Mouse (Mus musculus) CH12.LX (cell line): Measurements from ENCODE around the gene Smim14. TPM values are rescaled to one million over a fixed set of nuclear protein-coding genes. Genes with fewer than 3 reads are reported as not detected.
A peak's percentile ranks its signal among the peaks of the same experiment; 100 is the strongest.

ENCODE experiments used
- DNase-seq: peaks from one replicate; pipeline ENCODE4 v3.0.0-alpha.2; 2013; ENCODE audit errors: extremely low read depth
- H3K27ac ChIP-seq: 2 replicates; pipeline ENCODE4 v1.5.1; 2012; ENCODE audit warnings: low read depth, mild to moderate bottlenecking, control low read depth, moderate library complexity; ENCODE audit not compliant: insufficient read depth
- H3K27me3 ChIP-seq: replicated peaks from 2 replicates; pipeline ENCODE3; 2012; ENCODE audit warnings: inconsistent platforms
- H3K36me3 ChIP-seq, 2 experiments: replicated peaks in 1 of 2; 2 replicates each; pipeline versions ENCODE3 to v1.6.1; 2012; ENCODE audit warnings: inconsistent platforms in 1 of 2, low read length in 1 of 2, mild to moderate bottlenecking in 1 of 2, mixed read lengths in 1 of 2, moderate library complexity in 1 of 2; ENCODE audit not compliant: control insufficient read depth in 1 of 2, insufficient read depth in 1 of 2
- H3K4me1 ChIP-seq, 2 experiments: 2 replicates each; pipeline ENCODE4 v1.6.1; 2012; ENCODE audit warnings: inconsistent platforms in 1 of 2, moderate library complexity in 1 of 2; ENCODE audit not compliant: insufficient read depth in 2 of 2, control insufficient read depth in 1 of 2
- H3K4me2 ChIP-seq: 2 replicates; pipeline ENCODE4 v1.6.1; 2012; ENCODE audit warnings: low read depth, mild to moderate bottlenecking, control low read depth; ENCODE audit not compliant: poor library complexity, insufficient read depth, severe bottlenecking
- H3K4me3 ChIP-seq, 3 experiments: fragments of 150-350 bp in 1 of 3; sonication (generic) in 1 of 3; replicated peaks in 1 of 3; 2 replicates each; pipeline versions ENCODE3 to v1.5.1; 2011 to 2012; ENCODE audit warnings: low read depth in 2 of 3, low read length in 2 of 3, mild to moderate bottlenecking in 2 of 3, moderate library complexity in 2 of 3, control low read depth in 1 of 3, improper control_type of control experiment in 1 of 3, inconsistent platforms in 1 of 3, mixed read lengths in 1 of 3; ENCODE audit not compliant: poor library complexity in 1 of 3
- H3K79me2 ChIP-seq: replicated peaks from 2 replicates; pipeline ENCODE4 v1.6.1; 2012; ENCODE audit warnings: mild to moderate bottlenecking, moderate library complexity; ENCODE audit not compliant: control insufficient read depth, poor library complexity, insufficient read depth, severe bottlenecking; ENCODE audit errors: extremely low read depth
- H3K9ac ChIP-seq: 2 replicates; pipeline ENCODE4 v1.6.1; 2012; ENCODE audit warnings: low read depth, mild to moderate bottlenecking, control low read depth, moderate library complexity; ENCODE audit not compliant: insufficient read depth
- H3K9me3 ChIP-seq: replicated peaks from 2 replicates; pipeline ENCODE3; 2012; ENCODE audit warnings: low read length, inconsistent platforms, mixed read lengths
- CHD1 ChIP-seq: IDR thresholded peaks from 2 replicates; pipeline ENCODE4 v1.6.1; 2012; ENCODE audit warnings: low read depth, low read length, improper control_type of control experiment, inconsistent platforms
- ELF1 ChIP-seq: IDR thresholded peaks from 2 replicates; pipeline ENCODE4 v1.6.1; 2014; ENCODE audit warnings: low read depth, mild to moderate bottlenecking, inconsistent platforms, low read length, improper control_type of control experiment
- GABPA ChIP-seq: IDR thresholded peaks from 2 replicates; pipeline ENCODE4 v1.6.1; 2012; ENCODE audit warnings: low read depth, low read length, improper control_type of control experiment, inconsistent platforms; ENCODE audit not compliant: insufficient replicate concordance
- IRF4 ChIP-seq: IDR thresholded peaks from 2 replicates; pipeline ENCODE4 v1.6.1; 2014; ENCODE audit warnings: low read depth, mild to moderate bottlenecking, inconsistent platforms, low read length, improper control_type of control experiment
- JUND ChIP-seq: conservative IDR thresholded peaks from 2 replicates; pipeline ENCODE4 v1.6.1; 2011; ENCODE audit warnings: low read depth, low read length, improper control_type of control experiment
- KAT2A ChIP-seq: IDR thresholded peaks from 2 replicates; pipeline ENCODE4 v1.6.1; 2012; ENCODE audit warnings: low read length, improper control_type of control experiment, inconsistent platforms; ENCODE audit not compliant: insufficient replicate concordance
- MAFK ChIP-seq: IDR thresholded peaks from 2 replicates; pipeline ENCODE4 v1.6.1; 2011; ENCODE audit warnings: low read length, improper control_type of control experiment; ENCODE audit not compliant: insufficient replicate concordance
- MXI1 ChIP-seq: IDR thresholded peaks from 2 replicates; pipeline ENCODE4 v1.6.1; 2011; ENCODE audit warnings: mild to moderate bottlenecking, low read depth, low read length, improper control_type of control experiment
- NELFE ChIP-seq: IDR thresholded peaks from 2 replicates; pipeline ENCODE4 v1.6.1; 2011; ENCODE audit warnings: low read depth, low read length, improper control_type of control experiment
- POLR2AphosphoS2 ChIP-seq: IDR thresholded peaks from 2 replicates; pipeline ENCODE4 v1.6.1; 2011; ENCODE audit warnings: low read depth, low read length, improper control_type of control experiment
- RAD21 ChIP-seq: IDR thresholded peaks from 2 replicates; pipeline ENCODE4 v1.6.1; 2011; ENCODE audit warnings: low read depth, mild to moderate bottlenecking, low read length, improper control_type of control experiment, moderate library complexity
- SIN3A ChIP-seq: IDR thresholded peaks from 2 replicates; pipeline ENCODE4 v1.6.1; 2012; ENCODE audit warnings: low read length, improper control_type of control experiment, inconsistent platforms
- ZKSCAN1 ChIP-seq: IDR thresholded peaks from 2 replicates; pipeline ENCODE4 v1.6.1; 2012; ENCODE audit warnings: low read depth, inconsistent platforms, low read length, improper control_type of control experiment, borderline replicate concordance
- dilution Hi-C: fragments of 300-500 bp; cut with MboI; formaldehyde crosslinking; loops from 2 replicates; pipeline ENCODE4 v1.14.3; 2020; ENCODE audit warnings: low sequenced_read_pairs; ENCODE audit not compliant: extremely low pct_unique_long_range_greater_than_20kb, extremely low pct_ligation_motif_present
- in situ Hi-C: fragments of 300-500 bp; cut with MboI; formaldehyde crosslinking; loops from 3 replicates; pipeline ENCODE4 v1.14.3; 2019; ENCODE audit warnings: low sequenced_read_pairs, low pct_ligation_motif_present, low pct_unique_long_range_greater_than_20kb, mixed read lengths
- polyA plus RNA-seq: library from polyadenylated mRNA; unstranded; fragments of >175 nt; gene quantifications from 2 replicates; pipeline ENCODE4 v1.2.1, GENCODE M21; 2012; ENCODE audit warnings: low read depth; ENCODE audit not compliant: insufficient read length
- total RNA-seq, 2 experiments: library from RNA; depleted of rRNA; stranded (reverse); fragments of 300-350 nt in 1 of 2; fragments of >200 nt in 1 of 2; gene quantifications; 2 replicates each; pipeline ENCODE4 v1.2.3; 2012 to 2014

Gene Smim14
- total and polyA plus RNA-seq, 3 experiments, result 11.4 to 50.2 (median 19.7) TPM

DNA sequence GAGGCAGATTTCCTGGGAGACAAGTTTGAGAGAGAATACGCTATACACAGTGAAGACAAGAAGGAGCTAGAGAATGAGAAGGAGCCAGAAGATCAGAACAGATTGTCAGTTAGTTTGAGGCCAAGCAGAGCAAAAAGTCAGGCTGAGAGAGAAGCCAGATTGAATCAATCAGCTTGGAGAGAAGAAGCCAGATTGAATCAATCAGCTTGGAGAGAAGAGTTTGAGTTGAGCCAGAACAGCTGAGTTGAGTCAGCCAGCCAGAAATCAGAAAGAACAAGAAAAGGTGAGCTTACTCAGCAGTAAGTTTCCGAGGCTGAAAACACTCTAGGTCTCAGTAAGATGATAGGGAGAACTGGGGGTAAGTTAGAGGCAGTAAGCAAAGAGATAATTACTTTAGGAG, 37.9 kb upstream of the Smim14 start:
- DNase-seq, result no peak
- H3K4me1 ChIP-seq, result no peaks in the 10 kb centered on the region
- TF ChIP-seq RAD21 (no peak), MAFK (0 out of 2 replicates have a peak, but pooled peaks have one; percentile 12)
- TF ChIP-seq, all 38 proteins: peak for 1
- H3K27ac ChIP-seq, result no peak overlapping the region
- no peak overlapping the region for H3K4me2 ChIP-seq
- H3K27me3 ChIP-seq, result no peaks in the 10 kb centered on the region
- H3K36me3 ChIP-seq, result peaks cover 7 to 63% of the 10 kb centered on the region in 2 experiments
- no peak overlapping the region for H3K4me3 ChIP-seq
- no peaks in the 10 kb centered on the region for H3K9me3 ChIP-seq
- dilution Hi-C loops (no loop called here), in situ Hi-C loops (no loop called here)
- H3K79me2 ChIP-seq, result peaks cover 8% of the 10 kb centered on the region; the same call in 1 of the 2 replicates
- H3K9ac ChIP-seq, result no peak overlapping the region

DNA sequence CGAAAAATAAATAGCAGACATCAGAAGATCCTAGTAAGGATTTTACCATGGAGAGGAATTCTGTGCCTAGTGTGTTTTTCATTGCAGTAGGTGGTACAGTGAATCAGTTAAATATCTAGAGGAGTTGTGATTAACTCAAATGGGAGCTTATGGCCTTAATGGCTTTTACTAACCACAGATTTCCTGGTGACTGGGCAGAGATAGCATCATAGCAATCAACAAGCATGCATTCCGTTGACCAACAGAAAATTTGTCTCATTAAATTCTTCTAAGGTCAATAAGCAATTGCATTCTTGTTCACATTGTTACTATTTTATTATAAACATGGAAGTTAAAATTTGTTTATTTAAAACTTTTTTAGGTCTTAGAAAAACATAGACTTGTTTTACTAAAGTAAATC, 28.5 kb upstream of the Smim14 start:
- in situ Hi-C loops (no loop called here), dilution Hi-C loops (no loop called here)
- H3K4me1 ChIP-seq, result no peaks in the 10 kb centered on the region
- no peak overlapping the region for H3K4me2 ChIP-seq
- no peak overlapping the region for H3K9ac ChIP-seq
- H3K9me3 ChIP-seq, result no peaks in the 10 kb centered on the region
- H3K79me2 ChIP-seq, result peaks cover 16% of the 10 kb centered on the region
- H3K27ac ChIP-seq, result no peak overlapping the region
- no peak overlapping the region for H3K4me3 ChIP-seq
- no peak for TF ChIP-seq IRF4
- no peak for TF ChIP-seq MAFK
- no peak for TF ChIP-seq CHD1
- no peak for TF ChIP-seq MXI1
- H3K36me3 ChIP-seq, result peaks cover 9 to 61% of the 10 kb centered on the region in 2 experiments
- no peak for DNase-seq
- H3K27me3 ChIP-seq, result no peaks in the 10 kb centered on the region

DNA sequence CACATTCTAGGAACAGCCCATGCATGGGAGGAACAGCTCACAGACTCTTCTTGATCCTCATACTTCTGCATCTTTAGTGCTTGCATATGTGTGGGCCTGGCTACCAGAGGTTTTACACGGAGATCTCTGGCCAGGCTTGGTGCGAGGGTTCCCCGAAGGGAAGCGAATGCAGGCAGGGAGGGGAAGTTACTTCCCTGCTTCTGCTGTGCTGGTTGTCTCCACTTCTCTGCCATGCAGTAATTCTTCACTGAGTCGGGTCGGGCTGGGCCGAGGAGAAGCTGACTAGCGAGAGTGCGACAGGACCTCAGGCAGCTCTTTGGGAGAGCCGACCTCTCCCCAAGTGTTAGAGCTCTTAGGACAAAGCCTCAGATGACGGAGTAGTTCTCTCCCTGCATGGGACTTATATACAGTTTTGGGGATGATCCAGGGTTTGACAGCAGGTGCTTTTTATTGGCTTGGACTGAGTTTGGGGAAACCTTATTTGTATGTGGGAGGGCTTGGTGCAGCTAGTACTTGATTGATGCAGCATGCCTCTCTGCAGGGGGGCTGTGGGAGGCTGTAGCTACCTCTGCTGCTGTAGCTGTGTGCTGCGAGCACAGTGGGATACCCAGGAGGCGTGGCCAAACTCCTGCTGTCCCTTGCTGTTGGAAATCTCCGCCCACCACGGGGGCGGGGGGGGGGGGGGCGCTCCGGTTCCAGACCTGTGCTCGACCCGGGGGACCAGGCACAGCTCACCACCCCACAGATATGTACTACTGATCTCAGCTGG, 24.3 kb upstream of the Smim14 start:
- H3K4me3 ChIP-seq, result no peak overlapping the region
- H3K9me3 ChIP-seq, result no peaks in the 10 kb centered on the region
- no peak overlapping the region for H3K4me2 ChIP-seq
- no peak overlapping the region for H3K27ac ChIP-seq
- no peak overlapping the region for H3K9ac ChIP-seq
- H3K4me1 ChIP-seq, result peaks cover 0 to 9% of the 10 kb centered on the region in 2 experiments; a peak in 1 of 4 replicates
- H3K27me3 ChIP-seq, result no peaks in the 10 kb centered on the region
- H3K36me3 ChIP-seq, result peaks cover 3 to 52% of the 10 kb centered on the region in 2 experiments
- TF ChIP-seq SIN3A (no peak), NELFE (no peak), KAT2A (no peak), ELF1 (no peak), JUND (no peak), GABPA (no peak), RAD21 (no peak), ZKSCAN1 (no peak), POLR2AphosphoS2 (no peak)
- DNase-seq, result no peak
- peaks cover 48% of the 10 kb centered on the region for H3K79me2 ChIP-seq
- dilution Hi-C loops (no loop called here), in situ Hi-C loops (no loop called here)
